Mouse (Mus musculus) ES-E14 (cell line): ENCODE data around the gene Pax6. TPM values are rescaled to one million over a fixed set of nuclear protein-coding genes. Genes with fewer than 3 reads are reported as not detected.

Experiments
- DNase-seq: peaks from one replicate; pipeline ENCODE4 v3.0.0-alpha.2; 2013; ENCODE audit warnings: low read depth, low spot score
- H3K27ac ChIP-seq: 2 replicates; pipeline ENCODE4 v1.5.1; 2012; ENCODE audit warnings: low read depth, mild to moderate bottlenecking, low read length, moderate library complexity, mixed read lengths; ENCODE audit not compliant: poor library complexity, insufficient read depth, severe bottlenecking
- H3K36me3 ChIP-seq: 2 replicates; pipeline ENCODE4 v1.6.1; 2012; ENCODE audit warnings: mild to moderate bottlenecking, low read length, moderate library complexity, mixed read lengths; ENCODE audit not compliant: control insufficient read depth, poor library complexity, insufficient read depth, severe bottlenecking
- H3K4me1 ChIP-seq, 2 experiments: fragments of 150-350 bp in 1 of 2; sonication (generic) in 1 of 2; 2 replicates each; pipeline ENCODE4 v1.6.1; 2012; ENCODE audit warnings: low read length in 2 of 2, mild to moderate bottlenecking in 1 of 2, mixed read lengths in 1 of 2; ENCODE audit not compliant: control insufficient read depth in 2 of 2, insufficient read depth in 2 of 2, poor library complexity in 1 of 2
- H3K4me3 ChIP-seq, 2 experiments: fragments of 150-350 bp in 1 of 2; sonication (generic) in 1 of 2; 2 replicates each; pipeline ENCODE4 v1.5.1; 2012; ENCODE audit warnings: low read length in 2 of 2, low read depth in 1 of 2, mild to moderate bottlenecking in 1 of 2, mixed read lengths in 1 of 2; ENCODE audit not compliant: insufficient read depth in 1 of 2, poor library complexity in 1 of 2, severe bottlenecking in 1 of 2
- H3K9ac ChIP-seq: 2 replicates; pipeline ENCODE4 v1.6.1; 2012; ENCODE audit warnings: low read depth, mild to moderate bottlenecking, low read length, mixed read lengths; ENCODE audit not compliant: poor library complexity, insufficient read depth, severe bottlenecking
- H3K9me3 ChIP-seq: fragments of 150-350 bp; sonication (generic); 2 replicates; pipeline ENCODE4 v1.6.1; 2012; ENCODE audit warnings: low read depth, mild to moderate bottlenecking, low read length; ENCODE audit not compliant: control insufficient read depth, insufficient read depth
- CHD2 ChIP-seq: IDR thresholded peaks from 2 replicates; pipeline ENCODE4 v1.6.1; 2014; ENCODE audit warnings: mild to moderate bottlenecking, low read depth, low read length, inconsistent platforms
- HCFC1 ChIP-seq: IDR thresholded peaks from 2 replicates; pipeline ENCODE4 v1.6.1; 2012; ENCODE audit warnings: low read length, inconsistent platforms, borderline replicate concordance; ENCODE audit not compliant: insufficient read depth
- MAFK ChIP-seq: IDR thresholded peaks from 2 replicates; pipeline ENCODE4 v1.6.1; 2014; ENCODE audit warnings: mild to moderate bottlenecking, low read depth, low read length, inconsistent platforms; ENCODE audit not compliant: insufficient read depth
- ZC3H11A ChIP-seq: IDR thresholded peaks from 2 replicates; pipeline ENCODE4 v1.6.1; 2012; ENCODE audit warnings: low read depth, mild to moderate bottlenecking, inconsistent platforms, low read length, borderline replicate concordance
- ZNF384 ChIP-seq: IDR thresholded peaks from 2 replicates; pipeline ENCODE4 v1.6.1; 2012; ENCODE audit warnings: low read depth, low read length, inconsistent platforms
- in situ Hi-C, 2 experiments: fragments of 600-800 bp; cut with MboI; formaldehyde crosslinking; loops; one replicate each; pipeline ENCODE4 v1.15.1; 2025; ENCODE audit warnings: low sequenced_read_pairs in 2 of 2, inconsistent platforms in 1 of 2; ENCODE audit not compliant: unreplicated experiment in 2 of 2
- total RNA-seq: library from RNA; depleted of rRNA; stranded (reverse); fragments of 300-350 nt; gene quantifications from 2 replicates; pipeline ENCODE4 v1.2.3, GENCODE M21; 2012

The Pax6 gene
- total RNA-seq, 1 experiment: 4.3 TPM

- no peak overlapping the region for H3K4me3 ChIP-seq
- no peaks in the 10 kb centered on the region for H3K36me3 ChIP-seq
- DNase-seq: no peak
- H3K27ac ChIP-seq: no peak overlapping the region
- H3K4me1 ChIP-seq: peaks cover 3 to 15% of the 10 kb centered on the region in 2 experiments; a peak in 2 of 4 replicates
- TF ChIP-seq HCFC1 (no peak), ZC3H11A (no peak), CHD2 (no peak), MAFK (no peak), ZNF384 (no peak)
- no peaks in the 10 kb centered on the region for H3K9me3 ChIP-seq
- H3K9ac ChIP-seq: no peak overlapping the region
- in situ Hi-C loops: no loop called here
These were observed 8.9 kb downstream of the Pax6 start for GRCm38 (mm10) chr2:105677434-105678105.

- in situ Hi-C loops: no loop called here
- no peak overlapping the region for H3K27ac ChIP-seq
- no peaks in the 10 kb centered on the region for H3K36me3 ChIP-seq
- H3K4me1 ChIP-seq: peaks cover 3 to 18% of the 10 kb centered on the region in 2 experiments; a peak in 2 of 4 replicates
- H3K9me3 ChIP-seq: no peaks in the 10 kb centered on the region
- no peak overlapping the region for H3K4me3 ChIP-seq
- TF ChIP-seq MAFK (no peak), HCFC1 (no peak), CHD2 (no peak), ZNF384 (no peak), ZC3H11A (no peak)
- H3K9ac ChIP-seq: no peak overlapping the region
- DNase-seq: no peak
These were observed 9.6 kb downstream of the Pax6 start for GRCm38 (mm10) chr2:105678306-105678705.

- DNase-seq: no peak
- H3K4me3 ChIP-seq: no peak overlapping the region
These were observed 10.2 kb downstream of the Pax6 start for GRCm38 (mm10) chr2:105678880-105679321.

GRCm38 (mm10) chr2:105679331-105679730 lies 10.6 kb downstream of the Pax6 start:
- no peaks in the 10 kb centered on the region for H3K9me3 ChIP-seq
- no peak for DNase-seq
- in situ Hi-C loops: no loop called here
- no peak for TF ChIP-seq ZC3H11A
- no peak for TF ChIP-seq HCFC1
- no peak for TF ChIP-seq ZNF384
- TF ChIP-seq CHD2: no peak
- H3K27ac ChIP-seq: no peak overlapping the region
- H3K4me1 ChIP-seq: peaks cover 6 to 18% of the 10 kb centered on the region in 2 experiments; a peak in 2 of 4 replicates
- H3K9ac ChIP-seq: no peak overlapping the region
- H3K36me3 ChIP-seq: no peaks in the 10 kb centered on the region
- no peak overlapping the region for H3K4me3 ChIP-seq

More at GRCm38 (mm10) chr2:105678880-105679321, 10.2 kb downstream of the Pax6 start:
- TF ChIP-seq ZC3H11A: no peak
- no peak for TF ChIP-seq HCFC1
- TF ChIP-seq MAFK: no peak
- TF ChIP-seq ZNF384: no peak
- TF ChIP-seq CHD2: no peak
- Histone ChIP-seq H3K9me3 (no peaks in the 10 kb centered on the region), H3K36me3 (no peaks in the 10 kb centered on the region), H3K4me1 (peaks cover 3 to 18% of the 10 kb centered on the region in 2 experiments; a peak in 2 of 4 replicates), H3K9ac (no peak overlapping the region), H3K27ac (no peak overlapping the region)
- in situ Hi-C loops: no loop called here
